Mouse (Mus musculus) spleen, adult 12 weeks (tissue): Measurements from ENCODE around the gene Ccdc96.

Experiments
- DNase-seq: peaks from one replicate; pipeline ENCODE4 v3.0.0; 2022; ENCODE audit warnings: low spot score

The Ccdc96 gene

GRCm38 (mm10) chr5:36474283-36474682, 10.1 kb upstream of the Ccdc96 start:
- DNase-seq = peak; percentile 60

GRCm38 (mm10) chr5:36477486-36477885, 6.9 kb upstream of the Ccdc96 start:
- DNase-seq = no peak

DNA sequence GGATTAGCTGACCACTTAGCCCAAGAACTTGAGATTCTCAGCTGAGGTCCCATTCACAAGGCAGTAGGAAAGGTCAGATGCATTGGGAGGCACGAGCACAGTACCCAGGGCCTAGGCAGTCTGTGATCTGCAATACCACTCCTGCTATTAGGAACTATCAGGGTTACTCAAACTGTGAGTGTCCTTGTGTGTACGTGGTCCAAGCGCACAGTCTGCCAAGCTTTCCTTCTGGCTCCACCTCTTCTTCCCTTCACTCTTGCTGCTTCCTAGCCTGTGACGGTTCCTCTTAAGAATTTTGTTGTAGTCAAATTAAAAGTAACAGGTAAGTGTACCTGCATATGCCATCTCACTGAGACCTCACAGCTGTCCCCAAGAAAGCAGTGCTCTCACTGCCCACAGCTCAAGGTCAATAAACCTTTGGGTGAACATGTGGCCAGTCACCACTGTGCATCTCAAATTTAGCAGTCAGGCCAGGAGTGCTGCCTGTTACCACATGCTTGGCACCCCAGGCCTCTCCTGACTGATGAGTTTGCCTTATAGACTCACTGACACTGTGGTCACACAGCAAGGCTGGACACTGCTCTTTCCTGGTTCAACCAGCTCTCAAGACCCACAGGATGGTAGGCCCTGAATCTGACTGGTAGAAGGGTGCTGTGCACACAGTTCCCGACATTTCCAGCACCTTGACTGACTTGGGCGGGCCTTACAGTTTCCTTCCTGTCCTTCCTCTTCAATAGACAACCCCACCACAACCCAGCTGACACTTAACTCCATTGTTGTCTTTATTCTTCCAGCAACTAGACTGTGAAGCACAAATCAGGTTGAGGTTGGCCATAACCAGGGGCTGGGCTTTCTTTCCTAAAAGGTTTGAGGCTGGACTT, 5.6 kb upstream of the Ccdc96 start:
- no peak for DNase-seq

DNA sequence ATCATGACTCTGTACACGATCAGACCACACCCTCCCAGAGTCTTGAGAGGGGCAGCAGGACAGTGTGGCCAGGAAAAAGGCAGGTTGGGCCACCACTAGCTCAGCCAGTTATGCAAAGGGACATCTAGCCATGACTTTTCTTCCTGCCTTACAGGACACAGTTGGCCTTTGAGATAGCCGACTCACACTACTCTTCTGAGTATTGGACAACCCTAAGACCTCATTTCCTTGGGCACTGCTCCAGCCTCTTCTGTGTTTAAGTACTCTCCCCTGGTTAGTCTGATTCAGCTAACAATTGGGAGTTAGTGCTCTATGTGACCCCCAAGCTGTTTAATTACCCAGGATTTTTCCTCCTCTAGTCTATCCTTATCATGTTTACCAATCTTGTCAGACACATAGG, 4.7 kb upstream of the Ccdc96 start:
- no peak for DNase-seq

GRCm38 (mm10) chr5:36480398-36480797, 4.0 kb upstream of the Ccdc96 start:
- DNase-seq = no peak

- DNase-seq = no peak
Measured at GRCm38 (mm10) chr5:36481114-36481513, 3.3 kb upstream of the Ccdc96 start.

DNA sequence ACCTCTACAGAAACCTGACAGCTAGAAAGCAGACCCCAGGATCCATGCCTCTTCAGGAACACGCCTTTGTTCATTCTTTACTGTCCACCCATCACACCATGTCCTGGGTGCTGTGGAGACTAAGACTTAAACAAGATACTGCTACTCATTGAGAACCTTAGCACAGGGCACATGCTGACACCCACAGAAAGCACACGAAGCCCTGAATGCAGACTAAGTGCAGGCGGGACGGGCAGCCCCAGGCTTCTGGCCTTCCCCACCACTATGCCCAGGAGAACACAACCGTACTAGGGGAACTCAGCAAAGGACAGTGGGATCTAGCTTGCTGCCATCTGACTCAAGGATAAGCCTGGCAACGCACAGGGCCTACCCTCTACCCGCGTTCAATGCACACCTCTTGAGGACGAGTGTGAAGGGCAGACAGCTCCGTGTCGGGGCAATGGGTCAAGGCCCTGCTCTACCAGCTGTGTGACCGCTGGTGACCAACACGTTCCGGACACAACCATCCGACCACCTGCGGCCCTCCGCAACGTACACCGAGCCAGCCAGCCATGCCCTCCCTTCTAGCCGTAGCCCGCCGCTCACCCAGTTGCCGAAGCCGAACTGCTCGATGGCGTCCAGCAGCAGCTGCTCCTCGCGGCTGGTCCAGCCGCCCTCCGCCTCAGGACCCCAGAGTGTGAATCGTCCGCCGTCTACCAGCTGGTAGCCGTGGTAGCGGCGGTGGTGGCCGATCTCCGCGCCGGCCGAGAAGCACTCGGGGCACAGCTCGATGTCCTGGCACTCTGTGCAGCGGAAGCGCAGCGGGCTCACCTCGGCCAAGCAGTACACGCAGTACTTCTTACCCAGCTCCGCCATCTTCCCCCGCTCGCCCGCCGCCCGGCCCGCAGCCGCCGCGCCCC, 936 bp upstream of the Ccdc96 start:
- peak; percentile 44 for DNase-seq

- DNase-seq = no peak
Measured at GRCm38 (mm10) chr5:36485306-36485705, 918 bp downstream of the Ccdc96 start.

DNA sequence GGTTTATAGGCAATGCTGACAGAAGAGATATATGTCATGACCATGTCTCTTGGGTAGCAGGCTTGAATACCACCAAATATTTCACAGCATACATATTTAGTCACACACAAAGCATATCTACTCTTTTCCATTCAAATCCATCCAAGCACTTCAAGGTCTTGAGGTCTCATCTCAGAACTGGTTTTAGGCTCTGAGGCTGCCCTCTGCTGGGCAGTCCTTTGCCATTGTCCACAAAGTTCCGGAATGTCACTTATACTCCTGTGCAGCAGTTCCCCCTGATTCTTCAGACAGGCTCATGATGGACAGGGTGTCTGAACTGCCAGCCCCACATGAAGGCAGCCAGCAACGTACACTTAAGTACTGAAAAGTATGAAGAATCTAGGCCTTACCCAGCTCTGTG, 4.8 kb downstream of the Ccdc96 start:
- DNase-seq = no peak

DNA sequence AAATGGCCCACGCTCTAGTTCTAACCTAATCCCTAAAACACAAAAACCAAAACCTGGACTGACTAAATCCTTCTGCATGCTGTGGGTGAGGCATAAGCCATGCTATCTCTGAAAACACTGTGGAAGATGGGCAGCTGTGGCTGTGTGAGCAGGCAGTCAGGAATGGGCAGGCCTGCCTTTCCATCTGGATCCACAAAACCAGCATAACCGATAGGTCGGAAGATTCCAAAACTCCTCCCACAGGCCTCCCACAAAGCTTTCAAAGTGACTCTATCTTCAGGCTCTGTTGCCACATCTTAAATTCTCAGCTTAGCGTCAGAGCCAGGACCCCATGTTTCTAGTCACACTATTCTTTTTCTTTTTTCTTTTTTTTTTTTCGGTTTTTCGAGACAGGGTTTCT, 9.5 kb downstream of the Ccdc96 start:
- no peak for DNase-seq

- no peak for DNase-seq
Measured at GRCm38 (mm10) chr5:36494709-36495108, 10.3 kb downstream of the Ccdc96 start.

GRCm38 (mm10) chr5:36505235-36505634, 20.8 kb downstream of the Ccdc96 start:
- no peak for DNase-seq

- DNase-seq = no peak
Measured at GRCm38 (mm10) chr5:36505643-36506042, 21.3 kb downstream of the Ccdc96 start.

DNA sequence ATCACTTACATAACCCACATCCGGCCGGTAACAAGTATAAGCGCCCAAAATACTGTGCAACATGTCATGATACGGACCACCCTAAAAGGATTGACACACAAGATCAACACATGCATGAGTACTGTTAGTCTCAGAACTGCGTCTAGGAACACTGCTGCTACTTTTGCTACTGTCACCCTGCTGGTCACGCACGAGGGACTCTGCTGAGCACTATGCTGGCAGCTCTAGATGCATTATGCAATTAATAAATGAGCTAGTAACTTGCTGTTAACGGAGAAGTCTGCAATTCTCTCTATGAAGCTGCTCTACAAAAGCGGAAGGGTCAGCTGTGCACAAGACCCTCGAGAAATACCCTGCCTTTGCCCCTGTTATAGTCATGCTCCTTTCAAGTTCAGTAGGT, 24.0 kb downstream of the Ccdc96 start:
- no peak for DNase-seq

- DNase-seq = no peak
Measured at GRCm38 (mm10) chr5:36510956-36511355, 26.6 kb downstream of the Ccdc96 start.

GRCm38 (mm10) chr5:36515126-36515525, 30.7 kb downstream of the Ccdc96 start:
- DNase-seq = no peak

- no peak for DNase-seq
Measured at GRCm38 (mm10) chr5:36515558-36515957, 31.2 kb downstream of the Ccdc96 start.

GRCm38 (mm10) chr5:36517596-36517995, 33.2 kb downstream of the Ccdc96 start:
- no peak for DNase-seq

GRCm38 (mm10) chr5:36519751-36520150, 35.4 kb downstream of the Ccdc96 start:
- no peak for DNase-seq

DNA sequence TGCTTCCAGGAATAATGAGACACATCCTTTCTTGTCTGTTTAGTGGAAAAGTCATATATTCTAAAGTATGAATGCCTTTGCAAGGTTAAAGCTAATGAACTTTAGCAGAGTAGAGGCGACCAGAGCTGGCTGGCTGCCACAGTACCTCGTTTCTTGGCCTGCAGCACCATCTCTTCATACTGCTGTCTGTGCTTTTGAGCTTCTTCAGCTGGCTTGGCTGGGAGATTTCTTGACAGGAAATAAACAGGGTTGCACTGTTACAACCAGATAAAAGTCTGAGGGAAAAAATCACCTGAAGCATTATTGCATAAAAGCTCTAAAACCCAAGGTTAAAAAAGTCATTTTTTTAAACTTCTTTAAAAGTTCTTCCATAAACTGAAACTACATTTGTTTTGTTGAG, 38.4 kb downstream of the Ccdc96 start:
- DNase-seq = no peak

- no peak for DNase-seq
Measured at GRCm38 (mm10) chr5:36523219-36523703, 38.9 kb downstream of the Ccdc96 start.

- no peak for DNase-seq
Measured at GRCm38 (mm10) chr5:36525216-36525615, 40.8 kb downstream of the Ccdc96 start.

GRCm38 (mm10) chr5:36526274-36526673, 41.9 kb downstream of the Ccdc96 start:
- no peak for DNase-seq
